Mouse (Mus musculus) hindbrain, embryonic 16.5 days (tissue): ENCODE measurements at regions not wholly inside any gene's neighbourhood (a gene's known extent, or its start where the extent isn't known, plus 50 kb on each side); places are given as distances from the start of the nearest gene placed in this dataset.

Experiments
- ATAC-seq: fragments of 200-750 bp; cut with Nextera tagmentation; 2 replicates; pipeline ENCODE4 v1.8.0; 2017; ENCODE audit warnings: moderate TSS enrichment, moderate library complexity
- H3K27ac ChIP-seq: fragments of 300-500 bp; sonication (generic); 2 replicates; pipeline ENCODE4 v1.5.1; 2014; ENCODE audit warnings: low read depth, mild to moderate bottlenecking, control low read depth, low read length, moderate library complexity
- H3K27me3 ChIP-seq: fragments of 300-500 bp; sonication (generic); replicated peaks from 2 replicates; pipeline ENCODE4 v1.6.1; 2014; ENCODE audit warnings: low read length; ENCODE audit not compliant: control insufficient read depth, insufficient read depth
- H3K36me3 ChIP-seq: fragments of 300-500 bp; sonication (generic); 2 replicates; pipeline ENCODE4 v1.6.1; 2014; ENCODE audit warnings: mild to moderate bottlenecking, low read length, moderate library complexity, mixed read lengths; ENCODE audit not compliant: control insufficient read depth, insufficient read depth
- H3K4me1 ChIP-seq: fragments of 300-500 bp; sonication (generic); 2 replicates; pipeline ENCODE4 v1.6.1; 2014; ENCODE audit warnings: low read depth, low read length; ENCODE audit not compliant: control insufficient read depth, insufficient read depth
- H3K4me2 ChIP-seq: fragments of 300-500 bp; sonication (generic); 2 replicates; pipeline ENCODE4 v1.6.1; 2014; ENCODE audit warnings: mild to moderate bottlenecking, low read length, control low read depth, moderate library complexity
- H3K4me3 ChIP-seq: fragments of 300-500 bp; sonication (generic); 2 replicates; pipeline ENCODE4 v1.5.1; 2014; ENCODE audit warnings: mild to moderate bottlenecking, low read length, control low read depth, moderate library complexity
- H3K9ac ChIP-seq: fragments of 300-500 bp; sonication (generic); 2 replicates; pipeline ENCODE4 v1.6.1; 2014; ENCODE audit warnings: low read depth, mild to moderate bottlenecking, control low read depth, low read length, moderate library complexity
- H3K9me3 ChIP-seq: fragments of 300-500 bp; sonication (generic); 2 replicates; pipeline ENCODE4 v1.6.1; 2014; ENCODE audit warnings: mild to moderate bottlenecking, low read length, moderate library complexity; ENCODE audit not compliant: control insufficient read depth
- WGBS: fragments of 180-500 bp; shearing (Covaris S2); extraction: QIAGEN DNeasy Blood & Tissue Kit; methylation state at CpG from one replicate; pipeline ENCODE4 v1.1.7; 2014; 5-methylcytosine and 5-hydroxymethylcytosine counted together

GRCm38 (mm10) chr5:119328971-119329370 is 341.5 kb upstream of the Tbx3 start:
- H3K27me3 ChIP-seq: no peaks in the 10 kb centered on the region
- no peak overlapping the region for H3K27ac ChIP-seq
- no peaks in the 10 kb centered on the region for H3K9me3 ChIP-seq
- H3K9ac ChIP-seq: no peak overlapping the region
- H3K4me3 ChIP-seq: no peak overlapping the region
- no peaks in the 10 kb centered on the region for H3K4me1 ChIP-seq
- 92% methylated on average over 7 of the region's 7 CpGs for WGBS
- no peak for ATAC-seq
- H3K36me3 ChIP-seq: no peaks in the 10 kb centered on the region
- H3K4me2 ChIP-seq: no peak overlapping the region

GRCm38 (mm10) chr5:119329371-119329770 is 341.1 kb upstream of the Tbx3 start:
- Histone ChIP-seq H3K36me3 (no peaks in the 10 kb centered on the region), H3K9me3 (no peaks in the 10 kb centered on the region), H3K4me1 (no peaks in the 10 kb centered on the region), H3K4me2 (no peak overlapping the region), H3K9ac (no peak overlapping the region), H3K27me3 (no peaks in the 10 kb centered on the region), H3K27ac (no peak overlapping the region), H3K4me3 (no peak overlapping the region)
- 86% methylated on average over 10 of the region's 10 CpGs for WGBS
- ATAC-seq: no peak

GRCm38 (mm10) chr5:119329860-119330259 is 340.6 kb upstream of the Tbx3 start:
- no peak overlapping the region for H3K4me3 ChIP-seq
- no peaks in the 10 kb centered on the region for H3K9me3 ChIP-seq
- no peaks in the 10 kb centered on the region for H3K4me1 ChIP-seq
- 77% methylated on average over 6 of the region's 6 CpGs for WGBS
- ATAC-seq: no peak
- no peak overlapping the region for H3K9ac ChIP-seq
- no peak overlapping the region for H3K4me2 ChIP-seq
- no peaks in the 10 kb centered on the region for H3K36me3 ChIP-seq
- no peak overlapping the region for H3K27ac ChIP-seq
- no peaks in the 10 kb centered on the region for H3K27me3 ChIP-seq

DNA sequence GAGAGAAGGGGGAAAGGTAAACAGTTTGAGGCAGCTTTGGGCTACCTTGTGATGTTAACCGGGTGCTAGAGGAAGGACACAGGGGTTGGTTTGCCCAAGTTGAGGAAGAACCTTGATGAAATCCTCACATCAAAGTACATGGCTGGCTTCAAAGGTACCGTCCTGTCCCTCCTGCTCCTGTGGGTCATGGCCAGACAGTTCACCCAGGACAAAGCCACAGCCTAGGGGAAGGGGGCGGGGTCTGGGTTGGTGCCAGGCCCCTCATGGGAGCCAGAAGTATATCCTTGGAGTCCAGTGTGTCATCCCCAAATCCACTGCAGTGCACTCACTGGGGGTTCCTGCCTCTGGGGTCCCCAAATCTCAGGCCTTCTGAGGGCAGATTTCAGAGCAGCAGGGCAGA is 339.0 kb upstream of the Tbx3 start:
- H3K4me1 ChIP-seq: no peaks in the 10 kb centered on the region
- WGBS: 67% methylated on average over 3 of the region's 3 CpGs
- H3K9ac ChIP-seq: no peak overlapping the region
- H3K27me3 ChIP-seq: no peaks in the 10 kb centered on the region
- H3K4me2 ChIP-seq: no peak overlapping the region
- no peak overlapping the region for H3K27ac ChIP-seq
- no peak for ATAC-seq
- H3K36me3 ChIP-seq: no peaks in the 10 kb centered on the region
- H3K4me3 ChIP-seq: no peak overlapping the region
- H3K9me3 ChIP-seq: no peaks in the 10 kb centered on the region

DNA sequence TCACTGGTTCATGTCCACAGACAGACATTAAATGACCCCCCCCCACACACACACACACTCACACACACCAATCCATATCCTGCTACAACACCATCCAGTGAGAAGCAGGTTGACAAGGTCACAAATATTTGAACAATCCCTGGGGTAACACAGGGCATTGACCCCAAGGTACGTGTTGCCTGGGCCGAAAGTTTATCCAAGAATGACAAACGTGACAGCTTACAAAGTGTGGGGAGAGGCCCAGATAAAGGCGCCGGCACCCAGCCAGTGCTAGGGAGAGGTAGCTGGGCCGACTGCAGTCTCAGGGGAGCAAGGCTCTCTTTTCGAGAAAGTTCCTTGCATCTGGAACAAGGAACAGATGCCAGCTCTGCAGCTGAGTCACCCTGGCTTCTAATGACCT is 337.8 kb upstream of the Tbx3 start:
- H3K36me3 ChIP-seq: no peaks in the 10 kb centered on the region
- H3K4me1 ChIP-seq: no peaks in the 10 kb centered on the region
- H3K4me2 ChIP-seq: no peak overlapping the region
- H3K9me3 ChIP-seq: no peaks in the 10 kb centered on the region
- no peak overlapping the region for H3K4me3 ChIP-seq
- H3K9ac ChIP-seq: no peak overlapping the region
- no peak for ATAC-seq
- WGBS: 69% methylated on average over 7 of the region's 7 CpGs
- no peaks in the 10 kb centered on the region for H3K27me3 ChIP-seq
- H3K27ac ChIP-seq: no peak overlapping the region

DNA sequence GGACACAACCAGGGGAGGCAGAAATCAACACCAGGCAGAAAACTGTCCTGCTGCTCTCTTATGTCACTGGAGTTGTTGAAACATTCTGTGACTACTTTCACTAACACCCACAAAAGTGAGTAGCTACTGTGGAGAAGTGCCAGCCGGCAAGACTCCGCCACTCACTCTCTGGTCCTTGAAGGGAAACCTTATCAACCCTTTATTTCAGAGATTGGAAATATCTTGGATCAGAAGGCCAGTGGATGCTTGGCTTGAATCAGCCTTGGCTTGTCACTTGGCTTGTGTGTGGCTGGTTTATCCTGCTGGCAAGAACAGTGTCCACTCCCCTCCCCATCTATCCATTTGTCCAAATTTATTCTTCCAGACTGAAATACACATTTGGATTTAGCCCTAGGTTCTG is 335.3 kb upstream of the Tbx3 start:
- Histone ChIP-seq H3K36me3 (no peaks in the 10 kb centered on the region), H3K4me2 (no peak overlapping the region), H3K27ac (no peak overlapping the region), H3K9ac (no peak overlapping the region), H3K9me3 (no peaks in the 10 kb centered on the region), H3K27me3 (no peaks in the 10 kb centered on the region), H3K4me3 (no peak overlapping the region), H3K4me1 (no peaks in the 10 kb centered on the region)
- WGBS: 100% methylated on average over 2 of the region's 2 CpGs
- no peak for ATAC-seq

GRCm38 (mm10) chr5:119335979-119336378 is 334.5 kb upstream of the Tbx3 start:
- no peak for ATAC-seq
- 81% methylated on average over 6 of the region's 6 CpGs for WGBS
- Histone ChIP-seq H3K9ac (no peak overlapping the region), H3K4me2 (no peak overlapping the region), H3K27me3 (no peaks in the 10 kb centered on the region), H3K9me3 (no peaks in the 10 kb centered on the region), H3K36me3 (no peaks in the 10 kb centered on the region), H3K4me1 (no peaks in the 10 kb centered on the region), H3K4me3 (no peak overlapping the region), H3K27ac (no peak overlapping the region)

DNA sequence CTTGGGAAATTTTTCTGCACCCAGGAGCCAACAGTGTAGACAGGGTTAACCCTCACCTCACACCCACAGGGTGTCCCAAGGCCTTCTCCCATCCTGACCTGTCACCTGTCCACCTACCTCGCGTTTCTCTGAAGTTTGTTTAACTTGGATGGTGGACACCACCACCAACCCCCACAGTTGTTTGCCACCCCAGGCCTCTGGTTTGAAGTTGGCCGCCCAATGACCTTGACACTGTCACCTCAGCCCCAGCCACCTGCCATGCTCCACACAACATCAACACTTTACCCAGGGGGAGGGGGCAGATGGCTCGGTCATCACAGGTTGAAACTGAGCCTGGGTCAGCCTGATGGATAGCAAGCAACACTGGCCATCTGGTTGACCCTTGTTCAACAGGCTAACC is 332.7 kb upstream of the Tbx3 start:
- no peak overlapping the region for H3K9ac ChIP-seq
- no peaks in the 10 kb centered on the region for H3K27me3 ChIP-seq
- ATAC-seq: no peak
- no peaks in the 10 kb centered on the region for H3K36me3 ChIP-seq
- H3K27ac ChIP-seq: no peak overlapping the region
- no peak overlapping the region for H3K4me2 ChIP-seq
- no peaks in the 10 kb centered on the region for H3K4me1 ChIP-seq
- no peak overlapping the region for H3K4me3 ChIP-seq
- H3K9me3 ChIP-seq: no peaks in the 10 kb centered on the region
- WGBS: 92% methylated on average over 4 of the region's 4 CpGs

DNA sequence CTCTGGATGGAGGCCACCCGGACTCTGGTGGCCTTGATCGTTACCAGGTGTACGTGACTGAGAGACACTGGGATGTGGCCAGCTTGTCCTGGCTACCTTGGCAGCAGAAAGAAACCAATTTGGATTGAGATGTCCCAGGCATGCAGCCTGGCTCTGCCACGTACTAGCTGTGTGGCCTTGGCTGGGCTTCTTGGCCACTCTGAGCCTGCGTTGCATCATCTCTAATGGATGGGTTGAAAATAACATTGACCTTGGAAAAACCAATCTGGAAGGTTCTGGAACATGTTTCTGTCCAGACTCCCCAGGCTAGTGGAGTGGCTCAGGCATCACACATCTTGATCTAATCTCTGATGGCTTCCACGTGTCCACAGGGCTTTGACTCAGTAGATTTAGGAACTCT is 331.8 kb upstream of the Tbx3 start:
- H3K9me3 ChIP-seq: no peaks in the 10 kb centered on the region
- H3K36me3 ChIP-seq: no peaks in the 10 kb centered on the region
- H3K4me3 ChIP-seq: no peak overlapping the region
- H3K9ac ChIP-seq: no peak overlapping the region
- H3K4me1 ChIP-seq: no peaks in the 10 kb centered on the region
- 95% methylated on average over 6 of the region's 6 CpGs for WGBS
- no peaks in the 10 kb centered on the region for H3K27me3 ChIP-seq
- no peak overlapping the region for H3K4me2 ChIP-seq
- no peak overlapping the region for H3K27ac ChIP-seq
- ATAC-seq: no peak

DNA sequence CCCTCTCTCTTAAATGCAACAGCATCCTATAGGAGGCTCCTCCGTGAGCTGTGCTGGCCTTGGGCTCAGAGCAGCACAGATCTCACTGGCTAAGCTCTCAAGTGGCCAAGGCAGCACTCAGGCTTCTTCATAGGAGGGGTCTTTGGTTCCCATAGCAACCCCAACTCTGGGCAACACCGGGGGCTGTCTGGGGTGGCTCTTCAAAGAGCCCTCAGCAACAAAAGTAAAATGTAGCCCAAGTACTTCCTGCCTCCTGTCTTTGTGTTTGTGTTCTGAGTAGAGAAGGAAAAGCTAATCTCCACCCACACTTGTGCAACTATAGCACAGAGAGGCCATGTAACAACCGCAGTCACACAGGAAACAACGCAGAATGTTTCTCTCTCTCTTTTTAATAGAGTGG is 322.2 kb upstream of the Tbx3 start:
- Histone ChIP-seq H3K4me3 (no peak overlapping the region), H3K36me3 (no peaks in the 10 kb centered on the region), H3K9ac (no peak overlapping the region), H3K9me3 (no peaks in the 10 kb centered on the region), H3K4me1 (no peaks in the 10 kb centered on the region), H3K27me3 (no peaks in the 10 kb centered on the region), H3K4me2 (no peak overlapping the region), H3K27ac (no peak overlapping the region)
- 54% methylated on average over 4 of the region's 4 CpGs for WGBS
- ATAC-seq: no peak
